Mouse (Mus musculus) neural tube, embryonic 12.5 days (tissue): Measurements from ENCODE around the gene Ccdc183. TPM values are rescaled to one million over a fixed set of nuclear protein-coding genes. Genes with fewer than 3 reads are reported as not detected.

Experiments
- ATAC-seq: fragments of 200-750 bp; cut with Nextera tagmentation; 2 replicates; pipeline ENCODE4 v1.8.0; 2017; ENCODE audit warnings: low read depth, mild to moderate bottlenecking, moderate TSS enrichment, moderate library complexity; ENCODE audit not compliant: low FRiP score
- H3K27ac ChIP-seq: fragments of 300-500 bp; sonication (generic); 2 replicates; pipeline ENCODE4 v1.5.1; 2016
- H3K27me3 ChIP-seq: fragments of 300-500 bp; sonication (generic); replicated peaks from 2 replicates; pipeline ENCODE4 v1.6.1; 2016; ENCODE audit warnings: mild to moderate bottlenecking
- H3K36me3 ChIP-seq: fragments of 300-500 bp; sonication (generic); 2 replicates; pipeline ENCODE4 v1.6.1; 2016; ENCODE audit warnings: mild to moderate bottlenecking
- H3K4me1 ChIP-seq: fragments of 300-500 bp; sonication (generic); 2 replicates; pipeline ENCODE4 v1.6.1; 2016
- H3K4me2 ChIP-seq: fragments of 300-500 bp; sonication (generic); replicated peaks from 2 replicates; pipeline ENCODE4 v1.6.1; 2016; ENCODE audit warnings: mild to moderate bottlenecking
- H3K4me3 ChIP-seq: fragments of 300-500 bp; sonication (generic); 2 replicates; pipeline ENCODE4 v1.5.1; 2016
- H3K9ac ChIP-seq: fragments of 300-500 bp; sonication (generic); 2 replicates; pipeline ENCODE4 v1.6.1; 2016; ENCODE audit warnings: mild to moderate bottlenecking
- H3K9me3 ChIP-seq: fragments of 300-500 bp; sonication (generic); 2 replicates; pipeline ENCODE4 v1.6.1; 2016; ENCODE audit warnings: mild to moderate bottlenecking
- whole genome bisulfite sequencing: fragments of 180-500 bp; shearing (Covaris S2); methylation state at CpG from one replicate; pipeline ENCODE4 v1.1.7; 2016; 5-methylcytosine and 5-hydroxymethylcytosine counted together
- polyA plus RNA-seq: library from polyadenylated mRNA; unstranded; fragments of >200 nt; fragmentation: Nextera tagmentation; extraction: Ambion mirVana; gene quantifications from 2 replicates; pipeline ENCODE4 v1.2.1, GENCODE M21; 2016

Gene Ccdc183
- polyA plus RNA-seq, 1 experiment from 2014 or later = 0.30 TPM

DNA sequence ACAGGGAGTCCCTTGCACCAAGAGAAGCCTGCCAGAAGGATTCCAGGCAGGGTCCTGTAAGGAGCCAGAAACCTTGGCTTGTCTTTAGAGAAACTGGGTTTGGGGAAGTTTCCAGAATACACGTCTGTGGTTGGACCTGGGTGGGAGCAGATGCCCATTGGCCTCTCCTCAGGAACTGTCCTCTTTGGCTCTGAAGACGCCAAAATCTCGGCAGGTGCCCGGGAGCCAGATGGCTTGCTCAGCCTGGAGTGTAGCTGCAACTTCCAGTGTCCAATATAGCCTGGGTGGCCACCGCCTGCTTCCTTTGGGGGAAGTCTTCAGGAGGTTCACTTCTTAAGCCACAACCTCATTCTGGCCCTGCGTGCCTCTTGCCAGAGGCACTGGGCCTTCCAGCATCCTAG is 35.6 kb downstream of the Ccdc183 start:
- H3K4me3 ChIP-seq = no peak overlapping the region

DNA sequence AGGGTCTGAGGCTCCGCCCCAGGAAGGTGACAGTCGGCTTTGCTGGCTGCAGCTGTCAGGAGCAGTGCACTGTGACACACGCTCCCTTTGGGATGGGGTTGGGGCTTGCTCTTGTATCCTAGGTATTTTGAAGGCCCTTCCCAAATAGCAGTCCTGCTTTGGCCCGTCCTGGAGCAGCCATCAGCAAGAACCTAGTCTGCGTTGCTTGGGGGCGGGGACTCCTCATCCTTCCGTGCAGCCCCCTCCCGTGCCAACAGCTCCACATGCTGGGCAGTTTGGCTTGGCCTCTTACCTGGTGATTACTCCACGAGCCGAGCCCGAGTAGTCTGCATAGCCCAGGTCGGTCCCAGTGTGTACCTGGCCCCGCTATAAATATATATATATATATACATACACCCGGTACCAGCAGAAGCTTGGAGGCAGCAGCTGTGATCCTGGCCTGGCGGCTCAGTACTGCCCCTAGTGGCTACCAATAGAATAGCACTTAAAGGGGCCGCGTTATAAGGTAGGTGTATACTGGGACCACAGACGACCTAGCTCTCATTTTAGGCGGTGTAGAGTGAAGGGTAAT is 36.1 kb downstream of the Ccdc183 start, which contains the start of gene Ajm1:
Gene Ajm1 (minus strand): TSS at position 464 of the 571 bp plus-strand sequence.
- Histone ChIP-seq H3K27me3 (peaks cover 48% of the 10 kb centered on the region), H3K27ac (no peak within 1 kb of the TSS; the same call in 1 of the 2 replicates), H3K36me3 (peaks cover 32% of the 10 kb centered on the region), H3K4me3 (peak within 1 kb of the TSS; percentile 35), H3K4me2 (peak within 1 kb of the TSS; percentile 60), H3K9me3 (no peaks in the 10 kb centered on the region), H3K9ac (peak within 1 kb of the TSS; percentile 44; the same call in 1 of the 2 replicates), H3K4me1 (peaks cover 62% of the 10 kb centered on the region)
- peak; percentile 56 for ATAC-seq
- WGBS = 7% methylated on average over 19 of the region's 19 CpGs

More for the DNA sequence above, 35.6 kb downstream of the Ccdc183 start:
- H3K4me2 ChIP-seq = peak overlapping the region; percentile 60
- no peak; the same call in 1 of the 2 replicates for ATAC-seq
- no peak overlapping the region for H3K9ac ChIP-seq
- H3K4me1 ChIP-seq = peaks cover 62% of the 10 kb centered on the region
- no peak overlapping the region for H3K27ac ChIP-seq
- H3K9me3 ChIP-seq = no peaks in the 10 kb centered on the region
- peaks cover 37% of the 10 kb centered on the region for H3K36me3 ChIP-seq
- peaks cover 42% of the 10 kb centered on the region for H3K27me3 ChIP-seq
- WGBS = 41% methylated on average over 6 of the region's 6 CpGs

DNA sequence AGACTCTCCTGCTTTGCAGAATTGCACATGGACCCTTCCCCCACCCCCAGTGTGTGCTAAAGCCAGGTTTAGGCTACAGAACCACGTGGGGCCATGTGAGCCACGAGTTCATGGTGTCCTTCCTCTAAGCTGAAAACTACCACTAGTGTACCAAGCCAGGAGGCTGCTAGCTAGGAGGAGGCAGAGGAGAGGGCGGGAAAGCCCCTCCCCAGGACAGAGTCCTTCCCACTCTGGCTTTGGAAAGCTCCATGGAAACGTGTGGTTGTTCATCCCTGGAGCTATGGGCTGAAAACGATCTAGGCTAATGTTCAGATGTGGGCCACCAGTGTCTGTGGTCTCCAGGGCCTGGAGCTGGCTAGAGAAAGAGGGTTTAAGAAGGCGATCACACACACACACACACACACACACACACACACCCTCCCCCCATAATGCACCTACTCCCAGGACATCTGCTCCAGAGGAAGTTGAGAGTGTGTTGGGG is 36.8 kb downstream of the Ccdc183 start:
- peaks cover 27% of the 10 kb centered on the region for H3K36me3 ChIP-seq
- WGBS = 52% methylated on average over 6 of the region's 6 CpGs
- peaks cover 65% of the 10 kb centered on the region for H3K4me1 ChIP-seq
- H3K4me2 ChIP-seq = peak overlapping the region; percentile 60
- no peak overlapping the region for H3K9ac ChIP-seq
- ATAC-seq = no peak
- no peaks in the 10 kb centered on the region for H3K9me3 ChIP-seq
- H3K27ac ChIP-seq = no peak overlapping the region
- H3K4me3 ChIP-seq = no peak overlapping the region
- H3K27me3 ChIP-seq = peaks cover 55% of the 10 kb centered on the region

DNA sequence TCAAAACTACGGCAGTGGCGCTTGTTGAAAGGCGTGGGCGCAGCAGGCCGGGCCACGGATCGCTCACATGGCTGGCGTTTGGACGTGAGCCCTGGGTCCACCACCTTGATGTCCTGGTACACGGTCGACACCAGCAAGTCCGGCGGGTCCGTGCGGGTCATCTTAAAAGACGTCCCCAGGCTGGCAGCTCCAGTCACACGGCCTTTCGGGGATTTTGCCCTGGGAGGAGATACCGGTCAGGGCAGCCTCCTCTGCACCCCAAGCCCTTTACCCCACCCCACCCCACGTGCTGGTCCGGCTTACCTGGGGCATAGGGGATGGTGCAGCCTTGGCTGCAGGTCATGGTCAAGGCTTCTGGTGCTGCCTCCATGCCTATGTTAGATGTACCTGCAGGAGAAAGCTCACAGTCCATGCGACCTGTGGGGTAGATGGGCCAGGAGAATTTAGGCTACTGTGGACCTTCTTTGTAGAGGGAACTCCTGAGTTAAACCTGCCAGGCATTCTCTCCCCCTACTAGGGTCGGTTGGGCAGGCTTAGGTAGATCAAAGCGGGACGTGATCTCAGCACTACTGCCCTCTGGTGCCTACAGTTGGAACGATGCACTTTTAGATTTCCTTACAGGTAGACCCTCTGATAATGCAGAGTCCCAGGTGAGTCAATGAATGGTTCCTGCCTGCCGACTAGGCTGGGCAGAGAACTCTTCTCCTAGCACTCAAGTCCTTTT is 37.6 kb downstream of the Ccdc183 start:
- no peak overlapping the region for H3K9ac ChIP-seq
- H3K27ac ChIP-seq = no peak overlapping the region

DNA sequence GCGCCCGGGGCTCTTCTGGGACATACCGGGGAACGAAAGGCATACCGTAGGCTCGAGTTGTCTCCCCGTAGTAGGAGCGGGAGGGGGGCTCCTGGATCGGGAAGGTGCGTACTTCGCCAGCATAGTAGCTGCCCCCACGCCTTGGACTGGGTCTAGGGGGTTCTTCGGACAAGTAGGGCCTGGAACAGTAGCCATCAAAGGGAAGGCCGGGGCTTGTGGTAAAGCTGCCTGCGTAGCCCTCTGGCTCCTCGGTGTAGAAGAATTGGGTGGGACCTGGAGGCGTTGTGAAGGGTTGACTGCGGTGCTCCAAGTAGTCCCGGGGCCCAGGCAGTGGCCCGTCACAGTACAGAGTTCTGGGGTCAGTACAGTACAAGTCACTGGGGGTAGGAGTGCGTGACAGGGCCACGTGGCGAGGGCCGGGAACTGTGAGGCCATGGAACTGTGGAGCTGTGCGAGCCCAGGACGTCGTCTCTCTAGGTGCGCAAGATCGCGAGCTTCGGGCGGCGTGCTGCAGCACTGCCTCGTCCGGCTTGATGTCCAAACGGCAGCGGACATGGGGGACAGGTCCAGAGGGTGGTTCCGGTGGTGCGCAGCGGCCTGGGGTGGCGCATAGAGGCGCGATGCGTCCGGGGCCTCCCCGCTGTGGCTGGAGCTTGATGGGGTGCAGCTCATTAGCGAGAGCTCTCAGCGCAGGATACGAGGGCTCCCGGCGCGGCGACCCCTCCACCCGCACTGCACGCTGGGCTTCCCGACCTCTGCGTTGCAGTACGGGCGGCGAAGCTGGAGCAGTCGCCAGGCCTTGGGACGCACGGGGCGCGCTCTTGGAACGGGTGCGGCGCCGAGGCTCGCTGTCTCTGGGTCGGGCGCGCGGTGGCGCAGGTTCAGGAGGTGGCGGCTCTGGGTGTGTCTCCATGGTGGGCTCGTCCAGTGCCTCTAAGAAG is 38.4 kb downstream of the Ccdc183 start:
- 6% methylated on average over 77 of the region's 77 CpGs for WGBS
- Histone ChIP-seq H3K9me3 (no peaks in the 10 kb centered on the region), H3K36me3 (peaks cover 12% of the 10 kb centered on the region), H3K27me3 (peaks cover 59% of the 10 kb centered on the region), H3K27ac (no peak overlapping the region), H3K4me1 (peaks cover 71% of the 10 kb centered on the region), H3K4me2 (peak overlapping the region; percentile 50), H3K4me3 (peak overlapping the region; percentile 19), H3K9ac (no peak overlapping the region)
- ATAC-seq = no peak

More for the DNA sequence above, 37.6 kb downstream of the Ccdc183 start:
- H3K36me3 ChIP-seq = peaks cover 20% of the 10 kb centered on the region
- no peaks in the 10 kb centered on the region for H3K9me3 ChIP-seq
- WGBS = 6% methylated on average over 27 of the region's 27 CpGs
- peaks cover 59% of the 10 kb centered on the region for H3K27me3 ChIP-seq
- peak overlapping the region; percentile 0; the same call in 1 of the 2 replicates for H3K4me3 ChIP-seq
- ATAC-seq = no peak
- H3K4me1 ChIP-seq = peaks cover 70% of the 10 kb centered on the region
- H3K4me2 ChIP-seq = peak overlapping the region; percentile 37

DNA sequence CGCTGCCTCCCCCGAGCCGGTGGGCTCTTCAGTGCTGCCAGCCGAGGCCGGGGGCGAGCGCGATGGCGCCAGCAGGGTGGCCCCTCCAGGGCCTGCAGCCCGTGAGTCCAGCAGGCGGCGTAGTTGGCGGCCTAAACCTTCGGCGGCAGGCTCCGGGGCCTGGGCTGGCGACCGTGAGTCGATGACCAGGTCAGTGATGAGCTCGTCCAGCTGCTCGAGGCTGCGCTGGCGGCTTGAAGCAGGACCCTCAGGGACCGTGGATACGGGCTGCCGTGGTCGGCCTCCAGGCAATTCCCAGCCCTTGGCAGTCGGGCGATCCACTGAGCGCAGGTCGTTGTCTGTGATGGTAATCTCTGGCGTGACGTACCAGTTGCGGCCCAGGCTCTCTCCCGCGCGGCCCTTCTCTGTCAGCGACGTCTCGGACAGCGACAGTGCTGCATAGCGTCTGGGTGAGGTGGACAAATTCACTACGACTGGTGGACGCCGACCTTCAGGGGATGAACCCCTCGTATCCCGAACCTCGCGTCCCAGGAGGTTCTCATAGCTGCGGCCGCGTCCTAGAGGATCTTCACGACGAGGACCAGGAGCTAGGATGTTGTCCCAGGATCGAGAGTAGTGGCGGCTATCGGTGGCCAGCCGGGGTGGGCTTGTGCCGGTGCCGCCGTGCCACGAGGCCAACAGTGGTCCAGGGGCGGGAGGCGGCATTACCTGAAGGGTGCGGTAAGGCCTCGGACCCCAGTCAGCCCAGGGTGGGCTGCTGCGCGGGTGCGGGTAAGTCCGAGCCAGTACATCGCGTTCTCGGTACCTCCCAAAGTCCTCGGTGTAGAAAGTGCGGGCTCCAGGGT is 39.3 kb downstream of the Ccdc183 start:
- Histone ChIP-seq H3K27me3 (peaks cover 59% of the 10 kb centered on the region), H3K4me3 (peak overlapping the region; percentile 19), H3K4me2 (peak overlapping the region; percentile 50), H3K9me3 (no peaks in the 10 kb centered on the region), H3K9ac (peak overlapping the region; percentile 26; the same call in 1 of the 2 replicates), H3K27ac (no peak overlapping the region), H3K36me3 (peaks cover 3% of the 10 kb centered on the region), H3K4me1 (peaks cover 73% of the 10 kb centered on the region)
- ATAC-seq = no peak
- WGBS = 6% methylated on average over 75 of the region's 75 CpGs

DNA sequence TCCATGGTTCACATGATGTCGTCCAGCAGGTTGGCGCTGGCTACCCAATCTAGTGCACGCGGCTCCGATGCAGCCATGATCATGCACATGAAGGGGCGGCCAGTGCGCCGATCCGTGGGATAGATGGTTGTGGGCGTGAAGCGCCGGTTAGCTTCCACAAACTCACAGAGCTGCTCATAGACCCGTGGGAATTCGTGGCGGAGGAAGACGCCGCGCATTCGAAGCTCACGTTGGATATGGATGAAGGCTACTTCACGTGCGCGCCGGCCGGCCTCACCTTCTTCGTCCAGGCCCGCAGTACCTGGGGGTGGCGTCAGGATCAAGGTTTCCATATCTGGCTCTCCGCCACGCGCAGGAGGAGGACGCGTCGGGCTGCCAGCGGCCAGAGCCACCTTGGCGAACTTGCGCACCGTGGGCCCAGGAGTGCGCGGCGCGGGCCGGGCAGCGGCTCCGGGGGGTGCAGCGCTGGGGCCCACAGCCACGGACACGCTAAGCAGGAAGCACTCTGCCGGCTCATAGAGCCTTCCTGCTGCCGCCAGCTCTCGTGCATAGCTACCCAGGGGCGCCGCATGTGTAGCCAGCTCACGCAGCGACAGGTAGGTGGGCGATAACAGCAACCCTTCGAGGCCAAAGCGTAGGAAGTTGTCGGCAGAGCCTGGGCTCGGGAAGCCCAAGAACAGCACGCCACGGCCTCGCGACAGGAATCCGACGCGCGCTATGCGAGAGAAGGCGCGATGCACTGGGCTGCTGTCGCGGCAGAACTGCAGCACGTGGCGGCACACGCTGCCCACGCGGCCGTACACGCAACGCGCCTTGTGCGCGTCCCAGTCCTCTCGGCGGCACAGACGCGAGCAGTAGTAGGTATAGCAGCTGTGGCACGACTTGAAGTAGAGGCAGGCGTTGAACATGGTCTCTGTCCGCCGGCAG is 40.2 kb downstream of the Ccdc183 start:
- ATAC-seq = no peak
- Histone ChIP-seq H3K9ac (0 out of 2 replicates have a peak overlapping the region, but pooled peaks have one; percentile 26), H3K27me3 (peaks cover 59% of the 10 kb centered on the region), H3K36me3 (0 out of 2 replicates have a peak, but pooled peaks cover 6% of the 10 kb centered on the region), H3K4me3 (peak overlapping the region; percentile 19), H3K27ac (no peak overlapping the region), H3K4me1 (peaks cover 67% of the 10 kb centered on the region), H3K4me2 (peak overlapping the region; percentile 50), H3K9me3 (no peaks in the 10 kb centered on the region)
- 13% methylated on average over 92 of the region's 92 CpGs for WGBS

DNA sequence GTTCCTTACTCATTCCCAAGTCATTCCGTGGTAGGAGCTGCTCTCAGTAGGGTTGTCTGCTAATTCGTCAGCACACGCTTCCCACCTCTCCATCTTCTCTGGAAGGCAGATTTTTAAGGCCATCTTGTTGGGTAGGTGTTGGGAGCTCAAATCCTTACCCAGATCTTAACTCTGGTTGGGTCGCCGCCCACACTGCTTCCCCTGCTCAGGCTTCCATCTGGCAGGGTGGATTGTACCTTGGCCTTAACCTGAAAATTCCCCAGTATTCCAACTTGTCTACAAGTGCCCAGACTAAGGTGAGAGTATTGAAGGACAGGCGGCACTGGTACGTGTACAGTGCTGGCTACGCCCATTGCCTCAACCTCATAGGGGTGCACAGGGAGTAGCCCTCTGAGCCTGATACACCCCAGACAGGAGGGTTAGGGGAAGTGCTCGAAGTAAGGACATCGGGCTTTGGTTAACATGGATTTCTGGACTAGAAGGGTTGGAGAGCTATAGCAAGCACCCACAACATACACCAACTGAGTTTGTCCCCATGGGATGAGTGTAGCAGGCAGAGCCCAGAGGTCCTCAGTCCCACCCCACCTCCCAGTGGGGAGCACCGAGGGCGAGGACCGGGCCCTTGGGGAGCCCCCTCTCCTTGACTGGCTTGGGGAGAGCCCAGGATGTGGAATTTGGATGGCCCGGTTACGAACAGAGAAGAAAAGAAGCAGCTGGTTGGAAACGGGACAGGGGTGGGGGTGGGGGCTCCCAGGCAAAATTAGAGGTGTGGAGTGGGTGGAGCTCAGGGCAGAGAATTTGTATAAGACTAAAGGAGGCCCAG is 41.2 kb downstream of the Ccdc183 start:
- peaks cover 57% of the 10 kb centered on the region for H3K4me1 ChIP-seq
- 74% methylated on average over 16 of the region's 16 CpGs for WGBS
- H3K4me2 ChIP-seq = peak overlapping the region; percentile 86
- peaks cover 14% of the 10 kb centered on the region for H3K36me3 ChIP-seq
- ATAC-seq = no peak
- no peak overlapping the region for H3K4me3 ChIP-seq
- no peak overlapping the region for H3K27ac ChIP-seq
- peaks cover 59% of the 10 kb centered on the region for H3K27me3 ChIP-seq
- H3K9ac ChIP-seq = 0 out of 2 replicates have a peak overlapping the region, but pooled peaks have one; percentile 59
- no peaks in the 10 kb centered on the region for H3K9me3 ChIP-seq

DNA sequence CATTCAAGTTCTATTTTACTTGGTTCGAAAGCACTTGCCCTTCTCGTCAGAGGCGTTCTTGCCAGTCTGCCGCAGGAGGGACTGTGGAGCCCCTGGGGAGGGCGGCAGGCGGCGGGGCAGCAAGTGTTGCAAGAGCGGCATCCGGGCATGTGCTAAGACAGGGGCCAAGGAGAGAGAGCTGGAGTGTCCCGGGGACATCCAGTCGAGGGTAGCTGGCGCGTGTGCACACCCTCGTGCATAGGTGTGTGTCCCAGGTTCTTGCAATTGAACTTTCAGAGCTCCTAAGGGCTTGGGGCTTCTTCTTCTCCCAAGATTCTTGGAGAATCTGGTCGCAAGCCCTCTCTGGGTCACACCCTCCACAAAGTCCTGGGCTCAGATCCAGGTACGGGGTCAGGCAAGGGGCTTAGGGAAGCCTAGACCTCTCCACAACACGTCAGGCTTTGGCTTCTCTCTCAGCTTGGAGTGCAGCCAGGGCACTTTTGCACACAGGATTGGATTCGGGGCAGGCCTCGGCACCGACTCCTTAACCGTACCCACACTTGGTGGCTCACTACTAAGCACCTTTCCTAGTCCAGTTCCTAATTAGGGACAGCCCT is 41.9 kb downstream of the Ccdc183 start:
- peak overlapping the region; percentile 55 for H3K4me3 ChIP-seq
- no peaks in the 10 kb centered on the region for H3K9me3 ChIP-seq
- H3K36me3 ChIP-seq = peaks cover 16% of the 10 kb centered on the region
- peak; percentile 22; the same call in 1 of the 2 replicates for ATAC-seq
- WGBS = 18% methylated on average over 21 of the region's 21 CpGs
- peaks cover 52% of the 10 kb centered on the region for H3K27me3 ChIP-seq
- peaks cover 51% of the 10 kb centered on the region for H3K4me1 ChIP-seq
- H3K4me2 ChIP-seq = peak overlapping the region; percentile 86
- peak overlapping the region; percentile 59 for H3K9ac ChIP-seq
- H3K27ac ChIP-seq = peak overlapping the region; percentile 57; the same call in 1 of the 2 replicates
